Mouse (Mus musculus): ENCODE data around the gene Islr. TPM values are rescaled to one million over a fixed set of nuclear protein-coding genes. Genes with fewer than 3 reads are reported as not detected.

Gene Islr
- polyA plus RNA-seq, 1 experiment from 2014 or later = 26.2 TPM

DNA sequence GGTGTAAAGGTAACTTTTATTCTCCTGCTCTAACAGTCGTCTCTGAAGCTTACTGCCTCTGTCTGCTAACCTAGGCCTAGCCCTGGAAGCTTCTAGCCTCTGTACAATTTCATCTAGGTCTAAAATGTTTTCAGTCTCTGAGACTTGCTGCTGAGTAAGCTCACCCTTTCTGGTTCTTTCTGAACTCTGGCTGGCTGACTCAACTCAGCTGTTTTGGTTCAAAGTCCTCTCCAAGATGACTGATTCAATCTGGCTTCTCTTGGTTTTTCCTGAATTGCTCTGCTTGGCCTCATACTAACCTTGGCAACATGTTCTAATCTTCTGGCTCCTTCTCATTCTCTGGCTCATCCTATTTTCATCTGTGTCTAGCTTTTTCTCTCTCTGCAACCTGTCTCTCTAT lies 38.3 kb downstream of the Islr start:
- H3K27ac ChIP-seq (ENCODE audit: low read length) = no peak overlapping the region
- 70% methylated on average over 1 of the region's 1 CpGs for WGBS
- H3K27me3 ChIP-seq (ENCODE audit: control insufficient read depth, insufficient read depth, low read depth, low read length) = no peaks in the 10 kb centered on the region
- no peak overlapping the region for H3K9ac ChIP-seq (ENCODE audit: low read depth, low read length)
- ATAC-seq = no peak
- no peaks in the 10 kb centered on the region for H3K4me1 ChIP-seq (ENCODE audit: control insufficient read depth, insufficient read depth, low read length)
- no peak overlapping the region for H3K4me2 ChIP-seq (ENCODE audit: low read length)
- no peaks in the 10 kb centered on the region for H3K36me3 ChIP-seq (ENCODE audit: control insufficient read depth, insufficient read depth, low read length)
- no peak overlapping the region for H3K4me3 ChIP-seq (ENCODE audit: low read depth, low read length)
- H3K9me3 ChIP-seq (replicated peaks; ENCODE audit: control insufficient read depth, low read length, poor library complexity, severe bottlenecking) = no peaks in the 10 kb centered on the region

GRCm38 (mm10) chr9:58163146-58163545 lies 41.0 kb downstream of the Islr start:
- ATAC-seq = no peak
- no peak overlapping the region for H3K9ac ChIP-seq (ENCODE audit: low read depth, low read length)
- WGBS = 82% methylated on average over 5 of the region's 5 CpGs

DNA sequence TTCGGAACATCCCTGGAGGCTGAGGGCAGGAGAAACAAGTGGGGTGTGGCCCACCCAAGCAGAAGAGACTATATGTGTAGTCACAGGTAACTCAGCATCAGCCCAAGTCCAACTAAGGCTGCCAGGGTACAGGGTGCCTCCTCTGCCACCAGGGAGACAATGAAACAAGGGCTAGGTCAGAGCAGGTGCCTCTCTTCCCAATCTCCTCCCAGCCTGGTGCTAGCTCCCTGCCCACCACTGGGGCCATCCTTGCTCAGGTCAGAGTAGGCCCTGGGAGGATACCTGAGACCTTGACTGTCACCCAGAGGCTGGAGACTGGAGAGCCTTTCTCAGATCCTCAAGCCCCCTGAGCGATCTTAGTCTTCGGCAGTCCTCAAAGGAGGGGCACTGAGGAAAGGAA lies 41.9 kb downstream of the Islr start:
- no peaks in the 10 kb centered on the region for H3K36me3 ChIP-seq (ENCODE audit: control insufficient read depth, insufficient read depth, low read length)

More at GRCm38 (mm10) chr9:58163146-58163545, 41.0 kb downstream of the Islr start:
- H3K27me3 ChIP-seq (ENCODE audit: control insufficient read depth, insufficient read depth, low read depth, low read length) = no peaks in the 10 kb centered on the region
- no peak overlapping the region for H3K4me3 ChIP-seq (ENCODE audit: low read depth, low read length)
- no peaks in the 10 kb centered on the region for H3K36me3 ChIP-seq (ENCODE audit: control insufficient read depth, insufficient read depth, low read length)
- H3K4me1 ChIP-seq (ENCODE audit: control insufficient read depth, insufficient read depth, low read length) = no peaks in the 10 kb centered on the region
- no peaks in the 10 kb centered on the region for H3K9me3 ChIP-seq (replicated peaks; ENCODE audit: control insufficient read depth, low read length, poor library complexity, severe bottlenecking)
- no peak overlapping the region for H3K27ac ChIP-seq (ENCODE audit: low read length)
- H3K4me2 ChIP-seq (ENCODE audit: low read length) = no peak overlapping the region

DNA sequence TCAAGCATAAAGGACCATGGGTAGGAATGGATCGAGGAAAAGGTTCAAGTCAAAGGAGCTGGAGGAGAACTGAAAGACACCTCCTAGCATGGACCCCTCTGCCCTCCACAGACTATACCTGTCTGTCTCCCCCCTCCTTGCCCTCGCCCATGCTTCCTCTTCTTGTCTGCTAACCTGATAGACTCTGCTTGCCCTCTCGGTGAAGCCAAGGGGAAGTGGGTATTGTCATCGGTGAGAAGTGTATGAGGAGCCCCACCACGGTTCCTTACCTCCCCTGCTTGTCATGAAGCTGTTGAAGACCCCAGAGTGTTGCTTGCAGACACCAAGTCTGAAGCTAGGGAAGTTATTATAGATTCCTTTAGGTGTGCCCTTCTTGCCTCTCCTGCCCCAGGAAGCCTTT lies 43.8 kb downstream of the Islr start:
- Histone ChIP-seq H3K4me1 (ENCODE audit: control insufficient read depth, insufficient read depth, low read length) (no peaks in the 10 kb centered on the region; the same call in 1 of the 2 replicates), H3K27ac (ENCODE audit: low read length) (no peak overlapping the region), H3K36me3 (ENCODE audit: control insufficient read depth, insufficient read depth, low read length) (no peaks in the 10 kb centered on the region), H3K4me2 (ENCODE audit: low read length) (no peak overlapping the region), H3K9me3 (replicated peaks; ENCODE audit: control insufficient read depth, low read length, poor library complexity, severe bottlenecking) (no peaks in the 10 kb centered on the region), H3K27me3 (ENCODE audit: control insufficient read depth, insufficient read depth, low read depth, low read length) (no peaks in the 10 kb centered on the region), H3K9ac (ENCODE audit: low read depth, low read length) (no peak overlapping the region), H3K4me3 (ENCODE audit: low read depth, low read length) (no peak overlapping the region)
- no peak for ATAC-seq
- 82% methylated on average over 5 of the region's 5 CpGs for WGBS

More for the DNA sequence above, 41.9 kb downstream of the Islr start:
- Histone ChIP-seq H3K4me1 (ENCODE audit: control insufficient read depth, insufficient read depth, low read length) (no peaks in the 10 kb centered on the region), H3K9ac (ENCODE audit: low read depth, low read length) (no peak overlapping the region), H3K27ac (ENCODE audit: low read length) (no peak overlapping the region), H3K27me3 (ENCODE audit: control insufficient read depth, insufficient read depth, low read depth, low read length) (no peaks in the 10 kb centered on the region), H3K4me3 (ENCODE audit: low read depth, low read length) (no peak overlapping the region), H3K9me3 (replicated peaks; ENCODE audit: control insufficient read depth, low read length, poor library complexity, severe bottlenecking) (no peaks in the 10 kb centered on the region), H3K4me2 (ENCODE audit: low read length) (no peak overlapping the region)
- 79% methylated on average over 3 of the region's 3 CpGs for WGBS
- no peak for ATAC-seq

DNA sequence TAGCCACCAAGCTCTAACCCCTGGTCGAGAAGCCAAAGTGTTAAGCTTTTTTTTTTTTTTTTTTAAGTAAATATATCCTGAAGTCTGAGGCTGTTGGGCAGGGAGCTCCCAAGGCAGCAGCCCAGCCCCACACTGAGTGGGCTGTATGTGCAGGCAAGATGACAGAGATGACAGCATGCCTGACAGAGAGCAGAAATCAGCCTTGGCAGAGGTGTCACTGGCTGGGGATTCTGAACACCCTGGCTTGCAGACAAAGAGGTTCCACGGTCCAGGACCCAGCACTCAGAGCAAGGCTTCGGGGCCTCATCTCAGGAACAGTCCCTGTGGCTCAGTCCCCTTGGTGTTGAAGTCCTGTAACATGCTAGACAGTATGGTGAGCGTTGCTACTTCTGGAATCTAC lies 44.3 kb downstream of the Islr start:
- Histone ChIP-seq H3K4me1 (ENCODE audit: control insufficient read depth, insufficient read depth, low read length) (no peaks in the 10 kb centered on the region; the same call in 1 of the 2 replicates), H3K9ac (ENCODE audit: low read depth, low read length) (no peak overlapping the region), H3K4me2 (ENCODE audit: low read length) (no peak overlapping the region), H3K36me3 (ENCODE audit: control insufficient read depth, insufficient read depth, low read length) (no peaks in the 10 kb centered on the region), H3K4me3 (ENCODE audit: low read depth, low read length) (no peak overlapping the region), H3K27me3 (ENCODE audit: control insufficient read depth, insufficient read depth, low read depth, low read length) (no peaks in the 10 kb centered on the region), H3K9me3 (replicated peaks; ENCODE audit: control insufficient read depth, low read length, poor library complexity, severe bottlenecking) (no peaks in the 10 kb centered on the region), H3K27ac (ENCODE audit: low read length) (no peak overlapping the region)
- ATAC-seq = no peak
- 78% methylated on average over 4 of the region's 4 CpGs for WGBS

DNA sequence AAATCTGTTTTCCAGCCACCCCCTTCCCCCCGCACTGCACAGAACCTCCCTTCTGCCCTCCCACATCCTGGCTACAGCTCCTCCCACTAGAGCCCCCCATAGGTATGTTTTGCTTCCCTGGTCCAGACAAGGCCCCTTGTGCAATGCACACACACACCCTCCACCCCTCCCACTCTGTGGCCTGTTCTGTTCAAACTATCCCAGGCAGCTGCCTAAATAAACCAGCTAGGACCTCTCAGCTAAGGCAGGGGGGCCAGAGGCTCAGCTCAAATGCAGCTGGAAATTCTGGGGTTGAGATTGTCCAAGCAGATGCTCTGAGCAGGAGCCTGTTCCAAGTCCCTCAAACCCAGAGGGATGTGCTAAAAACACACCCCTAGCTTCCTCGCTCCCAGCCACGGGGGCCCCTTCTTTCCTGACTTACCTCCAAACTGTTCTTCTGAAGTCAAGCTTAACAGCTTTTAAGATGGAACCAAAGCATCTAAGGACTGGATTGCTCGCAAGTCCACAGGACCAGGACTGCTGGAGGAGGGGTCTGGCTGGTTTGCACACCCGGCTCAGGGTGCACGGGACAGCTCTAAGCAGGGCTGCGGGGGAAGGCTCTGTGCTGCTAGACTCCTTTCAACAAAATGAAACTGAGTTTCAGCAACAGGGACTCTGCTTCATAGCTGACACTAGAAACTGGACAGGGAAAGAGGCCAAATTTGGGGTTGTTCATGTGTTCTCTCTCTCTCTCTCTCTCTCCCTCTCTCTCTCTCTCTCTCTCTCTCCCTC lies 45.4 kb downstream of the Islr start:
- Histone ChIP-seq H3K4me3 (ENCODE audit: low read depth, low read length) (no peak overlapping the region), H3K36me3 (ENCODE audit: control insufficient read depth, insufficient read depth, low read length) (no peaks in the 10 kb centered on the region), H3K4me2 (ENCODE audit: low read length) (no peak overlapping the region), H3K9ac (ENCODE audit: low read depth, low read length) (no peak overlapping the region), H3K4me1 (ENCODE audit: control insufficient read depth, insufficient read depth, low read length) (no peaks in the 10 kb centered on the region; the same call in 1 of the 2 replicates), H3K27ac (ENCODE audit: low read length) (no peak overlapping the region), H3K9me3 (replicated peaks; ENCODE audit: control insufficient read depth, low read length, poor library complexity, severe bottlenecking) (no peaks in the 10 kb centered on the region), H3K27me3 (ENCODE audit: control insufficient read depth, insufficient read depth, low read depth, low read length) (no peaks in the 10 kb centered on the region)
- ATAC-seq = no peak
- WGBS = 43% methylated on average over 7 of the region's 7 CpGs

- Histone ChIP-seq H3K27me3 (ENCODE audit: control insufficient read depth, insufficient read depth, low read depth, low read length) (no peaks in the 10 kb centered on the region), H3K4me1 (ENCODE audit: control insufficient read depth, insufficient read depth, low read length) (no peaks in the 10 kb centered on the region; the same call in 1 of the 2 replicates), H3K9me3 (replicated peaks; ENCODE audit: control insufficient read depth, low read length, poor library complexity, severe bottlenecking) (no peaks in the 10 kb centered on the region), H3K36me3 (ENCODE audit: control insufficient read depth, insufficient read depth, low read length) (no peaks in the 10 kb centered on the region), H3K9ac (ENCODE audit: low read depth, low read length) (no peak overlapping the region), H3K27ac (ENCODE audit: low read length) (no peak overlapping the region), H3K4me3 (ENCODE audit: low read depth, low read length) (no peak overlapping the region), H3K4me2 (ENCODE audit: low read length) (no peak overlapping the region)
- 81% methylated on average over 13 of the region's 13 CpGs for WGBS
- ATAC-seq = no peak
Observed at GRCm38 (mm10) chr9:58157838-58158237, 46.3 kb downstream of the Islr start.

- H3K27me3 ChIP-seq (ENCODE audit: control insufficient read depth, insufficient read depth, low read depth, low read length) = no peaks in the 10 kb centered on the region
- H3K4me3 ChIP-seq (ENCODE audit: low read depth, low read length) = no peak overlapping the region
- no peak overlapping the region for H3K9ac ChIP-seq (ENCODE audit: low read depth, low read length)
- no peaks in the 10 kb centered on the region; the same call in 1 of the 2 replicates for H3K4me1 ChIP-seq (ENCODE audit: control insufficient read depth, insufficient read depth, low read length)
- H3K9me3 ChIP-seq (replicated peaks; ENCODE audit: control insufficient read depth, low read length, poor library complexity, severe bottlenecking) = no peaks in the 10 kb centered on the region
- H3K4me2 ChIP-seq (ENCODE audit: low read length) = no peak overlapping the region
- ATAC-seq = no peak
- WGBS = 92% methylated on average over 22 of the region's 22 CpGs
- H3K27ac ChIP-seq (ENCODE audit: low read length) = no peak overlapping the region
- H3K36me3 ChIP-seq (ENCODE audit: control insufficient read depth, insufficient read depth, low read length) = no peaks in the 10 kb centered on the region
Observed at GRCm38 (mm10) chr9:58156819-58157560, 47.1 kb downstream of the Islr start.

- Histone ChIP-seq H3K36me3 (ENCODE audit: control insufficient read depth, insufficient read depth, low read length) (no peaks in the 10 kb centered on the region), H3K9ac (ENCODE audit: low read depth, low read length) (no peak overlapping the region), H3K4me1 (ENCODE audit: control insufficient read depth, insufficient read depth, low read length) (no peaks in the 10 kb centered on the region; the same call in 1 of the 2 replicates), H3K27me3 (ENCODE audit: control insufficient read depth, insufficient read depth, low read depth, low read length) (no peaks in the 10 kb centered on the region), H3K4me3 (ENCODE audit: low read depth, low read length) (no peak overlapping the region), H3K4me2 (ENCODE audit: low read length) (no peak overlapping the region), H3K9me3 (replicated peaks; ENCODE audit: control insufficient read depth, low read length, poor library complexity, severe bottlenecking) (no peaks in the 10 kb centered on the region), H3K27ac (ENCODE audit: low read length) (no peak overlapping the region)
- WGBS = 59% methylated on average over 3 of the region's 3 CpGs
- ATAC-seq = no peak
Observed at GRCm38 (mm10) chr9:58155366-58155765, 48.7 kb downstream of the Islr start.
